Comparison of ENCODE assay signal across 12 mouse cellular contexts in the genomic region with DNA sequence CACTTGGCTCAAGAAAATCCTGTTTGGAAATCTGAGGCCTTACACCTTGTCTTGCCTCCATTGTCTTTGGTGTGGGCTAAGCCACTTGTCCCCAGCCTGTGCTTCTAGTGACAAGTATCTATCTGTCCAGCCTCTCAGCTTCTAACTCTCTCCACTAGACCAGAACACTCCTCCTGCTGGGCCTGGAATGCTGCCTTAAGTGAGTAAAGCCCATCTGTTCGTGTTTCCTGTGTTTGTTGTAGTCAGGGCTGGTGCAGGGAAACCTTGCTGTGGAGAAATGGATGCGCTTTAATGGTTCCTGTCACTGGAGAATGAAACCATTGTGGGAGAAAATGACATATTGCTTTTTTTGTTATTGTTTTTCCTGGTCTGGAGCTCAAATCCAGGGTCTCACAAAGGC. TPM values are rescaled to one million over a fixed set of nuclear protein-coding genes. Genes with fewer than 3 reads are reported as not detected.
A peak's percentile ranks its signal among the peaks of the same experiment; 100 is the strongest.
DNase-seq lines count a peak whose midpoint lies in the region; ATAC-seq lines count a peak whose summit lies in the region.
"Had no signal": no experiment of that assay in that cellular context is flagged by ENCODE, and none has a peak within 500 bp of the region (broad histone marks: within the 10 kb centered on the region; RNA-seq: fewer than 3 reads in every experiment).

No protein-coding gene starts in this region.

- H3K36me3 ChIP-seq in hindbrain, embryonic 15.5 days: no peaks in the 10 kb centered on the region
- H3K36me3 ChIP-seq in limb, embryonic 12.5 days: no peaks in the 10 kb centered on the region
- H3K36me3 ChIP-seq: heart, embryonic 12.5 days; neural tube, embryonic 12.5 days had no signal

- H3K9ac ChIP-seq in hindbrain, embryonic 15.5 days: no peak overlapping the region
- H3K9ac ChIP-seq in limb, embryonic 12.5 days (replicated peaks): no peak overlapping the region
- H3K9ac ChIP-seq: heart, embryonic 12.5 days; neural tube, embryonic 12.5 days had no signal

- H3K4me3 ChIP-seq in hindbrain, embryonic 15.5 days: no peak overlapping the region
- no peak overlapping the region for H3K4me3 ChIP-seq in limb, embryonic 12.5 days (replicated peaks)
- H3K4me3 ChIP-seq: heart, embryonic 12.5 days; neural tube, embryonic 12.5 days had no signal

- no peak for ATAC-seq in hindbrain, embryonic 15.5 days (ENCODE audit: low FRiP score, low read depth)
- no peak for ATAC-seq in limb, embryonic 12.5 days (ENCODE audit: insufficient number of reproducible peaks, insufficient read depth, low FRiP score, low TSS enrichment, low read depth)

- no peak overlapping the region for H3K4me2 ChIP-seq in hindbrain, embryonic 15.5 days
- no peak overlapping the region for H3K4me2 ChIP-seq in limb, embryonic 12.5 days
- H3K4me2 ChIP-seq: heart, embryonic 12.5 days; neural tube, embryonic 12.5 days had no signal

- DNase-seq in left cerebral cortex, adult 18-20 months (ENCODE audit: low spot score in 2 of 2): peak; percentile 47 to 52
- no peak for DNase-seq in left cerebral cortex, adult 11 months (ENCODE audit: low spot score)
- peak; percentile 91 for DNase-seq in cerebellum, adult 9-10 months
- DNase-seq in adrenal gland, postnatal 36 days: no peak
- no peak for DNase-seq in ovary, postnatal 14 days (ENCODE audit: low spot score)
- no peak for DNase-seq in urinary bladder, postnatal 10 days (ENCODE audit: low spot score)
- DNase-seq: liver had no signal

- H3K9me3 ChIP-seq in hindbrain, embryonic 15.5 days: no peaks in the 10 kb centered on the region
- no peaks in the 10 kb centered on the region for H3K9me3 ChIP-seq in limb, embryonic 12.5 days
- H3K9me3 ChIP-seq: heart, embryonic 12.5 days; neural tube, embryonic 12.5 days had no signal

- H3K27ac ChIP-seq in hindbrain, embryonic 15.5 days (replicated peaks): peak overlapping the region; percentile 61
- H3K27ac ChIP-seq in limb, embryonic 12.5 days: peak overlapping the region; percentile 13; the same call in 1 of the 2 replicates
- H3K27ac ChIP-seq: neural tube, embryonic 12.5 days had no signal

- peaks cover 10% of the 10 kb centered on the region; the same call in 1 of the 2 replicates for H3K4me1 ChIP-seq in hindbrain, embryonic 15.5 days (replicated peaks)
- peaks cover 31% of the 10 kb centered on the region for H3K4me1 ChIP-seq in limb, embryonic 12.5 days (replicated peaks)
- H3K4me1 ChIP-seq: neural tube, embryonic 12.5 days had no signal

- 17% methylated on average over 2 of the region's 2 CpGs for WGBS in hindbrain, embryonic 15.5 days
- WGBS in limb, embryonic 12.5 days: 39% methylated on average over 2 of the region's 2 CpGs

- H3K27me3 ChIP-seq in hindbrain, embryonic 15.5 days: no peaks in the 10 kb centered on the region
- H3K27me3 ChIP-seq in limb, embryonic 12.5 days: no peaks in the 10 kb centered on the region; the same call in 1 of the 2 replicates
- H3K27me3 ChIP-seq: neural tube, embryonic 12.5 days had no signal

RNA-seq across cellular contexts. Expression of gene Slc1a7, which starts 11.4 kb away (rescaled TPM):
- total RNA-seq in left cerebral cortex, adult 18-20 months (2021): under 1 TPM; 0.28 to 0.53 TPM
- 0.05 TPM in 1 of 2 replicates, not detected in the other for polyA plus RNA-seq in hindbrain, embryonic 15.5 days (2015; fragmentation: Nextera tagmentation; extraction: Ambion mirVana)
- not detected in 2 replicates for polyA plus RNA-seq in limb, embryonic 12.5 days (2016; fragmentation: Nextera tagmentation; extraction: Ambion mirVana)
- total RNA-seq in adrenal gland, postnatal 36 days (2021): under 1 TPM; 0.30 to 0.43 TPM
- total RNA-seq: common myeloid progenitor, adult 5-6 weeks had no signal
- polyA plus RNA-seq: heart, embryonic 12.5 days; neural tube, embryonic 12.5 days had no signal

RNA-seq across cellular contexts. Expression of gene Cpt2, which starts 56.1 kb away (rescaled TPM):
- 1 to 10 TPM; 4.8 to 5.3 TPM for total RNA-seq in left cerebral cortex, adult 18-20 months (2021)
- polyA plus RNA-seq in hindbrain, embryonic 15.5 days (2015; fragmentation: Nextera tagmentation; extraction: Ambion mirVana): 16.2 and 17.7 TPM in 2 replicates
- polyA plus RNA-seq in limb, embryonic 12.5 days (2016; fragmentation: Nextera tagmentation; extraction: Ambion mirVana): 32.7 and 36.1 TPM in 2 replicates
- 100 to 1,000 TPM; 146 to 208 TPM for total RNA-seq in adrenal gland, postnatal 36 days (2021)

Comparison
In these comparisons a context has a peak if more than half of its experiments do, and no peak if none do; other contexts are left out.
1. DNase-seq: peak in left cerebral cortex, adult 18-20 months (2 of 2) and cerebellum, adult 9-10 months (single experiment); none in left cerebral cortex, adult 11 months (single experiment), adrenal gland, postnatal 36 days (0 of 2), ovary, postnatal 14 days (single experiment) and urinary bladder, postnatal 10 days (single experiment).
2. RNA of gene Cpt2, which starts 56.1 kb away (total RNA-seq): 146 to 208 TPM in adrenal gland, postnatal 36 days; 4.8 to 5.3 TPM in left cerebral cortex, adult 18-20 months; every median in the first group is over 10 times any median in the second.